Mouse (Mus musculus) embryonic facial prominence, embryonic 15.5 days (tissue): ENCODE measurements around the gene Ripk3. TPM values are rescaled to one million over a fixed set of nuclear protein-coding genes. Genes with fewer than 3 reads are reported as not detected.

Experiments
- ATAC-seq: fragments of 200-750 bp; cut with Nextera tagmentation; 2 replicates; pipeline ENCODE4 v1.8.0; 2017; ENCODE audit warnings: low read depth, moderate TSS enrichment; ENCODE audit not compliant: insufficient number of reproducible peaks, low FRiP score, low TSS enrichment
- H3K27ac ChIP-seq: fragments of 300-500 bp; sonication (generic); replicated peaks from 2 replicates; pipeline ENCODE4 v1.5.1; 2015; ENCODE audit warnings: mild to moderate bottlenecking, inconsistent platforms
- H3K27me3 ChIP-seq: fragments of 300-500 bp; sonication (generic); 2 replicates; pipeline ENCODE4 v1.6.1; 2015; ENCODE audit warnings: inconsistent platforms
- H3K36me3 ChIP-seq: fragments of 300-500 bp; sonication (generic); 2 replicates; pipeline ENCODE4 v1.6.1; 2015; ENCODE audit warnings: mild to moderate bottlenecking, inconsistent platforms
- H3K4me1 ChIP-seq: fragments of 300-500 bp; sonication (generic); 2 replicates; pipeline ENCODE4 v1.6.1; 2015; ENCODE audit warnings: inconsistent platforms
- H3K4me2 ChIP-seq: fragments of 300-500 bp; sonication (generic); replicated peaks from 2 replicates; pipeline ENCODE4 v1.6.1; 2015; ENCODE audit warnings: mild to moderate bottlenecking, inconsistent platforms
- H3K4me3 ChIP-seq: fragments of 300-500 bp; sonication (generic); replicated peaks from 2 replicates; pipeline ENCODE4 v1.5.1; 2015; ENCODE audit warnings: mild to moderate bottlenecking, inconsistent platforms
- H3K9ac ChIP-seq: fragments of 300-500 bp; sonication (generic); 2 replicates; pipeline ENCODE4 v1.6.1; 2015; ENCODE audit warnings: inconsistent platforms
- H3K9me3 ChIP-seq: fragments of 300-500 bp; sonication (generic); replicated peaks from 2 replicates; pipeline ENCODE4 v1.6.1; 2016; ENCODE audit warnings: inconsistent platforms
- WGBS: fragments of 180-500 bp; shearing (Covaris S2); methylation state at CpG from one replicate; pipeline ENCODE4 v1.1.7; 2015; 5-methylcytosine and 5-hydroxymethylcytosine counted together
- polyA plus RNA-seq: library from polyadenylated mRNA; unstranded; fragments of >200 nt; fragmentation: Nextera tagmentation; extraction: Ambion mirVana; gene quantifications from 2 replicates; pipeline ENCODE4 v1.2.1, GENCODE M21; 2015

Gene Ripk3
- polyA plus RNA-seq, 1 experiment from 2014 or later = 34.5 TPM

- Histone ChIP-seq H3K4me2 (peak within 1 kb of the TSS; percentile 33), H3K4me3 (no peak within 1 kb of the TSS; the same call in 1 of the 2 replicates), H3K36me3 (peaks cover 36% of the 10 kb centered on the region), H3K9ac (no peak within 1 kb of the TSS), H3K27me3 (peaks cover 10% of the 10 kb centered on the region), H3K9me3 (no peaks in the 10 kb centered on the region), H3K27ac (no peak within 1 kb of the TSS), H3K4me1 (peaks cover 22% of the 10 kb centered on the region)
- 16% methylated on average over 8 of the region's 8 CpGs for WGBS
- ATAC-seq = no peak
Measured at GRCm38 (mm10) chr14:55758363-55758784, 30.3 kb downstream of the Ripk3 start, which contains the start of gene Cideb. TSS of gene Cideb (minus strand) at chr14:55758458.

GRCm38 (mm10) chr14:55757566-55757965 lies 31.1 kb downstream of the Ripk3 start:
- peaks cover 15% of the 10 kb centered on the region for H3K4me1 ChIP-seq
- 84% methylated on average over 6 of the region's 6 CpGs for whole genome bisulfite sequencing
- ATAC-seq = no peak

GRCm38 (mm10) chr14:55747051-55747847 lies 41.4 kb downstream of the Ripk3 start:
- Histone ChIP-seq H3K36me3 (peaks cover 41% of the 10 kb centered on the region), H3K4me1 (peaks cover 32% of the 10 kb centered on the region), H3K27ac (no peak overlapping the region), H3K9me3 (no peaks in the 10 kb centered on the region), H3K9ac (no peak overlapping the region), H3K4me3 (peak overlapping the region; percentile 91; the same call in 1 of the 2 replicates), H3K4me2 (peak overlapping the region; percentile 94), H3K27me3 (no peaks in the 10 kb centered on the region)
- no peak for ATAC-seq
- WGBS = 88% methylated on average over 10 of the region's 10 CpGs

More at GRCm38 (mm10) chr14:55757566-55757965, 31.1 kb downstream of the Ripk3 start:
- Histone ChIP-seq H3K27me3 (peaks cover 10% of the 10 kb centered on the region), H3K9ac (no peak overlapping the region), H3K36me3 (peaks cover 44% of the 10 kb centered on the region), H3K4me3 (no peak overlapping the region), H3K27ac (no peak overlapping the region), H3K4me2 (no peak overlapping the region), H3K9me3 (no peaks in the 10 kb centered on the region)

- Histone ChIP-seq H3K4me1 (peaks cover 32% of the 10 kb centered on the region), H3K27me3 (no peaks in the 10 kb centered on the region), H3K36me3 (peaks cover 40% of the 10 kb centered on the region), H3K4me3 (peak overlapping the region; percentile 91), H3K9me3 (no peaks in the 10 kb centered on the region), H3K27ac (peak overlapping the region; percentile 51), H3K9ac (peak overlapping the region; percentile 86), H3K4me2 (peak overlapping the region; percentile 94)
- WGBS = 0% methylated on average over 31 of the region's 31 CpGs
- no peak for ATAC-seq
Measured at GRCm38 (mm10) chr14:55745861-55746237, 42.8 kb downstream of the Ripk3 start.

- Histone ChIP-seq H3K36me3 (peaks cover 42% of the 10 kb centered on the region), H3K4me3 (peak within 1 kb of the TSS; percentile 91), H3K4me2 (peak within 1 kb of the TSS; percentile 94), H3K27me3 (no peaks in the 10 kb centered on the region), H3K27ac (peak within 1 kb of the TSS; percentile 51), H3K9ac (peak within 1 kb of the TSS; percentile 86), H3K9me3 (no peaks in the 10 kb centered on the region), H3K4me1 (peaks cover 32% of the 10 kb centered on the region)
- 1% methylated on average over 47 of the region's 48 CpGs for WGBS
- peak; percentile 81 for ATAC-seq
Measured at GRCm38 (mm10) chr14:55745180-55745860, 43.3 kb downstream of the Ripk3 start, which contains the start of the genes Dhrs1 and Nop9. TSS of gene Dhrs1 (minus strand) at chr14:55745690. TSS of gene Nop9 (plus strand) at chr14:55745693.

- H3K9me3 ChIP-seq = no peaks in the 10 kb centered on the region
- no peak overlapping the region for H3K27ac ChIP-seq
- WGBS = 13% methylated on average over 10 of the region's 10 CpGs
- H3K4me3 ChIP-seq = peak overlapping the region; percentile 22
- H3K9ac ChIP-seq = peak overlapping the region; percentile 28; the same call in 1 of the 2 replicates
- H3K36me3 ChIP-seq = peaks cover 41% of the 10 kb centered on the region
- peak overlapping the region; percentile 42 for H3K4me2 ChIP-seq
- peak; percentile 73; the same call in 1 of the 2 replicates for ATAC-seq
- peaks cover 32% of the 10 kb centered on the region for H3K4me1 ChIP-seq
- no peaks in the 10 kb centered on the region for H3K27me3 ChIP-seq
Measured at GRCm38 (mm10) chr14:55743711-55744110, 45.0 kb downstream of the Ripk3 start.

GRCm38 (mm10) chr14:55737086-55737687 lies 51.5 kb downstream of the Ripk3 start:
- no peak for ATAC-seq
- Histone ChIP-seq H3K9me3 (no peaks in the 10 kb centered on the region), H3K9ac (no peak overlapping the region), H3K4me3 (no peak overlapping the region), H3K27ac (no peak overlapping the region), H3K4me2 (no peak overlapping the region), H3K27me3 (no peaks in the 10 kb centered on the region), H3K4me1 (no peaks in the 10 kb centered on the region), H3K36me3 (peaks cover 42% of the 10 kb centered on the region)
- 82% methylated on average over 9 of the region's 9 CpGs for WGBS

GRCm38 (mm10) chr14:55735758-55736157 lies 52.9 kb downstream of the Ripk3 start:
- no peak overlapping the region for H3K4me2 ChIP-seq
- 83% methylated on average over 4 of the region's 4 CpGs for WGBS
- no peaks in the 10 kb centered on the region; the same call in 1 of the 2 replicates for H3K27me3 ChIP-seq
- no peaks in the 10 kb centered on the region for H3K4me1 ChIP-seq
- no peak for ATAC-seq
- no peaks in the 10 kb centered on the region for H3K9me3 ChIP-seq
- no peak overlapping the region for H3K4me3 ChIP-seq
- no peak overlapping the region for H3K27ac ChIP-seq
- peaks cover 28% of the 10 kb centered on the region for H3K36me3 ChIP-seq
- no peak overlapping the region for H3K9ac ChIP-seq

- no peak for ATAC-seq
- Histone ChIP-seq H3K27ac (no peak overlapping the region), H3K9me3 (no peaks in the 10 kb centered on the region), H3K4me2 (no peak overlapping the region), H3K9ac (no peak overlapping the region), H3K27me3 (no peaks in the 10 kb centered on the region; the same call in 1 of the 2 replicates), H3K36me3 (peaks cover 24% of the 10 kb centered on the region), H3K4me1 (no peaks in the 10 kb centered on the region), H3K4me3 (no peak overlapping the region)
- WGBS = 61% methylated on average over 3 of the region's 3 CpGs
Measured at GRCm38 (mm10) chr14:55735334-55735733, 53.3 kb downstream of the Ripk3 start.
